Mouse (Mus musculus) bone marrow, adult 2 months (tissue): ENCODE results near the gene Polr1a. TPM values are rescaled to one million over a fixed set of nuclear protein-coding genes. Genes with fewer than 3 reads are reported as not detected.

Experiments
- H3K27ac ChIP-seq: fragments of 200-500 bp; 2 replicates; pipeline ENCODE4 v1.5.1; 2012; ENCODE audit warnings: low read depth, mild to moderate bottlenecking, control low read depth, inconsistent platforms, low read length; ENCODE audit not compliant: control insufficient read depth, poor library complexity, insufficient read depth
- H3K4me1 ChIP-seq: fragments of 200-500 bp; 2 replicates; pipeline ENCODE4 v1.6.1; 2011; ENCODE audit warnings: low read length; ENCODE audit not compliant: control insufficient read depth, insufficient read depth
- H3K4me3 ChIP-seq: fragments of 200-500 bp; replicated peaks from 2 replicates; pipeline ENCODE3; 2011; ENCODE audit warnings: mild to moderate bottlenecking, low read depth, low read length, control low read depth; ENCODE audit not compliant: control insufficient read depth
- CTCF ChIP-seq: fragments of 200-500 bp; IDR thresholded peaks from 2 replicates; pipeline ENCODE4 v1.5.1; 2011; ENCODE audit warnings: low read length, control low read depth; ENCODE audit not compliant: control insufficient read depth, insufficient read depth
- POLR2A ChIP-seq: fragments of 200-500 bp; IDR thresholded peaks from 2 replicates; pipeline ENCODE4 v1.6.1; 2011; ENCODE audit warnings: low read depth, mild to moderate bottlenecking, control low read depth, low read length, borderline replicate concordance; ENCODE audit not compliant: control insufficient read depth
- WGBS: fragments of 180-500 bp; shearing (Covaris S2); methylation state at CpG from one replicate; pipeline ENCODE4 v1.1.7; 2018; 5-methylcytosine and 5-hydroxymethylcytosine counted together
- polyA plus RNA-seq: library from polyadenylated mRNA; stranded (reverse); fragments of >200 nt; gene quantifications from 2 replicates; pipeline ENCODE4 v1.2.4, GENCODE M21; 2011; ENCODE audit warnings: low replicate concordance; ENCODE audit not compliant: missing spikeins, insufficient read depth, insufficient read length

Gene Polr1a
- polyA plus RNA-seq, 1 experiment: 21.0 TPM

DNA sequence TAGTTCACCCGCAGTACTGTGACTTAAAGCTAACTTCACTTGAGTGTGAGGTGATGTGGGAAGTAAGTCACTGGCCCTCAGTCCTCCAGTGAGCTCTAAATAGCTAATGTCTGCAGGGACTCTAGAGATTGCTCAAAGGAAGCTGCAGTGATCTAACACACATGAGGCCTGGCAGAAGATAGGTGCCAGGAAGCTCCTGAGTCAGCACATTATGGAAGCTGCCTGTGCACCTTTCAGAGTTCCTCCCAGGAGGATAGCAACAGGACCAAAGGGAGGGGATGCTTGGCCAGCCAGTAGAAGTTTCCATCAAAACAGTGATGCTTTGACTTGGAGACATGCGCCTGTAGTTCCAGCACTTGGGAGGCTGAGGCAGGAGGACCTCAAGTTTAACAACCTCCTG is 71.7 kb downstream of the Polr1a start:
- H3K4me3 ChIP-seq: no peak overlapping the region
- TF ChIP-seq POLR2A: no peak
- 53% methylated on average over 2 of the region's 2 CpGs for WGBS
- H3K4me1 ChIP-seq: peaks cover 4% of the 10 kb centered on the region; the same call in 1 of the 2 replicates
- peak overlapping the region; percentile 18; the same call in 1 of the 2 replicates for H3K27ac ChIP-seq

DNA sequence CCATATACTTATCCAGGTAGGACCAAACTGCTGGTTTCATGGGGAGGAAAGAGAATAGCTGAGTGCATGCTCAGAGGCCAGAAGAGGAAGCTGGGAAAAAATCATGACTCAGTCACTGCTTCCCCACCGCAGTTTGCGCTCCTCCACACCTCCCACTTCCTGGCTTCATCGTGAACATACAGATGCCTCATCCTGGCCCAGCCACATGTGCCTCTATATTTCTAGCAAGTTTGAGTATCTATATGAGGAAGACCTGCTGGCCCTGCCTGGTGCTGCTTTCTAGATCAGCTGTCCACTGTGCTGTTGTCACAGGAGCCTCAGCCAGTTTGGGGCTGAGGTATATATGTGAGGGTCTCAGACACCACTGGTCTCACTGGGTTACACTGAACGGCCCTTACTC is 72.6 kb downstream of the Polr1a start:
- Histone ChIP-seq H3K27ac (no peak overlapping the region), H3K4me3 (no peak overlapping the region), H3K4me1 (peaks cover 4% of the 10 kb centered on the region; the same call in 1 of the 2 replicates)
- 18% methylated on average over 4 of the region's 4 CpGs for WGBS
- no peak for TF ChIP-seq POLR2A
- no peak for TF ChIP-seq CTCF

DNA sequence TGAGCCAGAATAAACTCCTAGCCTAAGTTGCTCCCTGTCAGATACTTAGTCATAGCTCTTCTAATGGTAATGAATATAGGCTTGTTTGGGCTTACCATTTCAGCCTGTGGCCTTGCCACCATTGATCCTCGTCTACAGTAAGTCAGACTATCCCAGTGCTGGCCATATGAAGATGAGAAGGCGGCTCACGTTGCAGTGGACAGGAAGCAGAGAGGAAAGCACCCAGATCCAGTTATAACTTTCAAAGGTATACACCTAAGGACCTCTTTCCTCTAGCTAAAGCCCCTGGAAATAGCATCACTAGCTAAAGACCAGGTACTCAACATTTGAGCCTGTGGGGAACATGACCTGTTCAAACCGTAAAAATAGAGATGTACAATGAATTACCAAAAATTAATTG is 77.1 kb downstream of the Polr1a start:
- TF ChIP-seq CTCF (no peak), POLR2A (no peak)
- WGBS: 80% methylated on average over 4 of the region's 4 CpGs
- Histone ChIP-seq H3K4me3 (no peak overlapping the region), H3K4me1 (peaks cover 9% of the 10 kb centered on the region), H3K27ac (no peak overlapping the region)

DNA sequence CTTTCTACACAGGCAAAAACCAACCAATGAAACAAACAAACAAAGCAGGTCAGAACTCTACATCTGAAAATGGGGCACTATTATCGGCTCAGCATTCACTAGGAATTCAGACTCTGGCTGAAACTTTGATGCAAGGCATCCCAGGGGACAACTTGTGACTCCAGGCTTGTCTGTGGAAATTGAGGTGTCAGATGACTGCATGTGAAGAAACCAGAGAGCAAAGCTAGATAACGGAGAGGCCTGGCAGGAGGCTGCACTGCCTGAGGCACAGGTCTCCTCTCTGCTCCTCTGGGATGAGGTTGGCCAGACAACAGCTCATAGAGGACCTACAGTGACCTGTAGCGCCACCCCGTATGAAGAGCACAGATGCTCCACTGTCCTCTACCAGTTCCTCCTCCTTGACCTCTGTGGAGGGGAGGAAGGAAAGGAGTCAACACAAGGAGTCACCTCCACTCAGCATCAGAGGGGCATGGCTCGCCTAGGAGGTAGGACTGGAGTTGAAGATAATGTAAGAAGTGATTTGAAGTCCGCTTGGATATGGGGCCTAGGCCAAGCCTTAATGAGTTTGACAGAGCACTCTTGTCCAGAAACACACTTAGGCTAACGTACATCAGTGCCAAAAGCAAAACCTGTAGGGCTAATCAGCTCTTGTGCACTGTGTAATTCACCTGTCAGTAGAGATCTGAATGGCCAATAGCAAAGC is 78.8 kb downstream of the Polr1a start:
- Histone ChIP-seq H3K27ac (no peak overlapping the region; the same call in 1 of the 2 replicates), H3K4me3 (no peak overlapping the region), H3K4me1 (peaks cover 5% of the 10 kb centered on the region)
- 82% methylated on average over 7 of the region's 7 CpGs for WGBS
- no peak for TF ChIP-seq POLR2A
- TF ChIP-seq CTCF: no peak

DNA sequence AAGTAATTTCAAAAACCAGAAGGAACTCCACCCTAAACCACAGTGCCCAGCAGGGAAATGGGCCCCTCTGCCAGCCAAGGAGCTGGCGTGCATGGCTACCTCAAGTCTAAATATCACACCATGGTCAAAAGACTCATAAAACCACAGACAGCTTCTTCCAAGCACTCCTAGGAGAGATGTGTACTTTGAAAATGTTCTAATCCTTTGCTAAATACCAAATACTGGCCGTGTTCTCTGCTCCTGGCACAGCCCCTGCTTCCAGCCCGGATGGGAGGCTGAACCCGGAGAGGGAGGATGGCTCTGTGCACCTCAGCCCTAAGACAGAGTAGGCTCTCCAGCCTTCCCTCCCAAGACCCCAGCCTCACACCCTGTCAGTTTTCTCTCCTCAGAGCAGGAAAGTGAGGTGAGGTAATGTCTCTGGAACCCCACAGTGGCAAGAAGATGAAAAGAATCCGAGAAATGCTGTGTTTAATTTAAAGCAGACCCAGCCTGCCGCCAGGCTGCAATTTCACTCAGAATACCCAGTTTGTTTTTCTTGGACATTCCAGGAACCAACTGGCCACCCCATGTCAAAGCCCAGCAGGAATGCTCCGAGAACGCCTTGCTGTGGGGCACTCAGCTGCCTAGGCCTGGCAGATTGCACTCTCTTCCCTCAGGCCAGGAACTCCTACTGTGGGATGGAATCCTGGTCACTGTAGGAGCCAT is 80.9 kb downstream of the Polr1a start:
- peak overlapping the region; percentile 34; the same call in 1 of the 2 replicates for H3K27ac ChIP-seq
- peaks cover 5% of the 10 kb centered on the region for H3K4me1 ChIP-seq
- H3K4me3 ChIP-seq: no peak overlapping the region
- 51% methylated on average over 8 of the region's 8 CpGs for WGBS
- TF ChIP-seq POLR2A: no peak
- TF ChIP-seq CTCF: no peak

DNA sequence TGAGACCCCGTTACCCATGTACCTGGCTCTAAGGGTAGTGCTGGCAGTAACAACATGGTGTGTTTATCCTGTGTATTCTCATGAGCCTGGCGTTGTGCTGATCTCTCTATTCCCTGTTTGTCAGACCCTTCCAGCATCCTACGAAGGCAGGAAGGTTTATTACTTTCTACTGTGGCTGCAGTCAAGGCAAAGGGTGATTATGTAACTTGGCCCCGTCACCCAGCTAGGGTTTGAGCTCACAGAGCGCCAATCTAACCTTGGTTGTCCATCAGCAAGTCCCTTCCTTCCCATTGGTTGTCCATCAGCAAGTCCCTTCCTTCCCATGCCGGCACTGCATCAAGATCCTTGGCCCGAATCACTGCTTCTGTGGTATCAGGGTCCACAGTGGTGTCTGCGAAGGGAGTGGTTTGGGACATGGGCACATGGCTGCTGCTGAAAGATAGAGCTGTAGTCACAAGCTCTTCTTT is 81.6 kb downstream of the Polr1a start:
- H3K4me3 ChIP-seq: no peak overlapping the region
- no peak overlapping the region for H3K27ac ChIP-seq
- peaks cover 5% of the 10 kb centered on the region for H3K4me1 ChIP-seq
- TF ChIP-seq POLR2A (no peak), CTCF (no peak)
- WGBS: 74% methylated on average over 8 of the region's 8 CpGs

DNA sequence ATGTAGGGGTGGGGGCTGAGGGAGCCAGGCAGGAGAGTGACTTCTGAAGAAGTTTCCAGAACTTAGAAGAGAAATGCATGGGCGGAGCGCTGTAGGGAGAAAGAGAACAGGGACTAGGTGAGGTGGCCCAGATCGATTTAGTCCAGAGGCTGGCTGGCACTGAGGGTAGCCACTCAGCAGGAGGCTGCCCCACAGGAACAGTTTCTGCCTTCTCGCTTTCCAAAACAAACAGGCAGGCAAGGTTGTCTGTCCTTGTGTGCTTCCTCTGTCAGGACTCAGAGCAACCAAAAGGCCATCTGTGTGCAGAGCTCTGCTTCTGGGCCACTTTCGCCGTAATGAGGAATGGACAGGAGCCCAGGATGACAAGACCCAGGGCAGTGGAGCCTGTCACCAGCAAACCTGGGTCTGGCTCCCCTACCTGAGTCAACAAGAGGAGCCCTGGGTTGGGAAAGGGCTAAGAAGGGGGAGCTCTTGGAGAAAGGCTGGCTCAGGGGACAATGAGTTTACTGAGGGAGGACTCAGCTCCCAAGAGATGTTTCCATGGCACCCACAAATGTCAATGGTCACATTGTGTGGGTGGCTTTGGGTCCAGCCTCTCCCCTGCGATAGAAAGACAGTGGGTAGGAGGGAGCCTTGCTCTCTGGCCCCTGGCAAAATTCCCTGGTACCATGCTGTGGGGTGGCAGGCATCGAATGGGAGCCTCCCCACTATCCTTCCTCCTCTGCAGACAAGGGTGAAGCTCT is 82.5 kb downstream of the Polr1a start:
- no peak for TF ChIP-seq POLR2A
- TF ChIP-seq CTCF: no peak
- peaks cover 5% of the 10 kb centered on the region for H3K4me1 ChIP-seq
- WGBS: 69% methylated on average over 8 of the region's 8 CpGs
- no peak overlapping the region for H3K4me3 ChIP-seq
- H3K27ac ChIP-seq: no peak overlapping the region

DNA sequence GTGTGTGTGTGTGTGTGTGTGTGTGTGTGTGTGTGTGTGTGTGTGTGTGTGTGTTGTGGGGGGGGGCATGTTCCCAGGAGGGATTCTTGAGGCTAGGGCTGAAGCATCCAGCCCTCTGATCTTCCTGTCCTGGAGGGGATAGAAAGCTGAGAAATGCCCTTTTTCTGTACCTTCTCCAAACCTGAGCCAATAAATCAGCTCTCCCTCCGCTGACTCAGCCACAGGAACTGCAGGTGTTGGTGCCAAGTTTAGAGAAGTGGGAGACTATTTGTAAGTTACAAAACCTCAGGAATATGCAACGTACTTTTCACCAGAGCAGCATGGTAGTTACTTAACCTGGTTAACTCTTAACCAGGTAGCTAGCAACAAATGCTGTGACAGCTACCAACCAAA is 83.1 kb downstream of the Polr1a start:
- WGBS: 20% methylated on average over 2 of the region's 2 CpGs
- H3K4me3 ChIP-seq: no peak overlapping the region
- TF ChIP-seq POLR2A (no peak), CTCF (no peak)
- peaks cover 5% of the 10 kb centered on the region for H3K4me1 ChIP-seq
- H3K27ac ChIP-seq: no peak overlapping the region
